Mouse (Mus musculus) MEL (cell line): Measurements from ENCODE around the gene Dctn1. TPM values are rescaled to one million over a fixed set of nuclear protein-coding genes. Genes with fewer than 3 reads are reported as not detected.
A peak's percentile ranks its signal among the peaks of the same experiment; 100 is the strongest.

Experiments used
- DNase-seq: peaks from one replicate; pipeline ENCODE4 v3.0.0; 2011; ENCODE audit warnings: low read depth, low spot score
- H3K27ac ChIP-seq: 2 replicates; pipeline ENCODE4 v1.5.1; 2012; ENCODE audit warnings: low read depth, mild to moderate bottlenecking, control low read depth, low read length, moderate library complexity; ENCODE audit not compliant: control insufficient read depth
- H3K27me3 ChIP-seq, 2 experiments: fragments of 150-350 bp in 1 of 2; sonication (generic) in 1 of 2; 2 replicates each; pipeline ENCODE4 v1.6.1; 2012; ENCODE audit warnings: low read length in 2 of 2, mild to moderate bottlenecking in 2 of 2, improper control_type of control experiment in 1 of 2, moderate library complexity in 1 of 2; ENCODE audit not compliant: insufficient read depth in 2 of 2, control insufficient read depth in 1 of 2
- H3K36me3 ChIP-seq, 2 experiments: 2 replicates each; pipeline ENCODE4 v1.6.1; 2012 to 2014; ENCODE audit warnings: low read length in 2 of 2, improper control_type of control experiment in 1 of 2, inconsistent platforms in 1 of 2, mild to moderate bottlenecking in 1 of 2; ENCODE audit not compliant: insufficient read depth in 2 of 2, control insufficient read depth in 1 of 2
- H3K4me1 ChIP-seq, 2 experiments: fragments of 150-350 bp in 1 of 2; sonication (generic) in 1 of 2; 2 replicates each; pipeline ENCODE4 v1.6.1; 2012; ENCODE audit warnings: low read length in 2 of 2, improper control_type of control experiment in 1 of 2, mild to moderate bottlenecking in 1 of 2; ENCODE audit not compliant: insufficient read depth in 2 of 2, control insufficient read depth in 1 of 2
- H3K4me3 ChIP-seq, 2 experiments: fragments of 150-350 bp in 1 of 2; sonication (generic) in 1 of 2; 2 replicates each; pipeline ENCODE4 v1.5.1; 2012; ENCODE audit warnings: low read depth in 2 of 2, low read length in 2 of 2, mild to moderate bottlenecking in 2 of 2, moderate library complexity in 2 of 2, control low read depth in 1 of 2, improper control_type of control experiment in 1 of 2; ENCODE audit not compliant: control insufficient read depth in 1 of 2, insufficient read depth in 1 of 2
- H3K79me2 ChIP-seq: 2 replicates; pipeline ENCODE4 v1.6.1; 2012; ENCODE audit warnings: mild to moderate bottlenecking, low read length, moderate library complexity; ENCODE audit not compliant: control insufficient read depth, poor library complexity, insufficient read depth
- H3K9ac ChIP-seq: 2 replicates; pipeline ENCODE4 v1.6.1; 2012; ENCODE audit warnings: low read depth, mild to moderate bottlenecking, control low read depth, low read length, moderate library complexity; ENCODE audit not compliant: control insufficient read depth, poor library complexity, severe bottlenecking
- H3K9me3 ChIP-seq: fragments of 150-350 bp; sonication (generic); replicated peaks from 2 replicates; pipeline ENCODE4 v1.6.1; 2012; ENCODE audit warnings: mild to moderate bottlenecking, low read length, improper control_type of control experiment, moderate library complexity; ENCODE audit not compliant: insufficient read depth
- CHD2 ChIP-seq: IDR thresholded peaks from 2 replicates; pipeline ENCODE4 v1.6.1; 2011; ENCODE audit warnings: low read length, improper control_type of control experiment
- CTCF ChIP-seq, 3 experiments: IDR thresholded peaks in 2 of 3; conservative IDR thresholded peaks in 1 of 3; 2 replicates each; pipeline ENCODE4 v1.5.1; 2011 to 2012; ENCODE audit warnings: low read length in 3 of 3, low read depth in 2 of 3, mild to moderate bottlenecking in 2 of 3, improper control_type of control experiment in 1 of 3, inconsistent platforms in 1 of 3, mixed read lengths in 1 of 3, moderate library complexity in 1 of 3; ENCODE audit not compliant: control insufficient read depth in 1 of 3, insufficient read depth in 1 of 3, poor library complexity in 1 of 3, severe bottlenecking in 1 of 3
- ELF1 ChIP-seq: IDR thresholded peaks from 2 replicates; pipeline ENCODE4 v1.6.1; 2014; ENCODE audit warnings: low read depth, mild to moderate bottlenecking, inconsistent platforms, low read length, improper control_type of control experiment, moderate library complexity
- GABPA ChIP-seq: IDR thresholded peaks from 2 replicates; pipeline ENCODE4 v1.6.1; 2012; ENCODE audit warnings: low read depth, mild to moderate bottlenecking, inconsistent platforms, low read length, improper control_type of control experiment, moderate library complexity
- HCFC1 ChIP-seq: IDR thresholded peaks from 2 replicates; pipeline ENCODE4 v1.6.1; 2012; ENCODE audit warnings: low read depth, mild to moderate bottlenecking, inconsistent platforms, low read length, improper control_type of control experiment, moderate library complexity
- MAX ChIP-seq: IDR thresholded peaks from 2 replicates; pipeline ENCODE4 v1.6.1; 2011; ENCODE audit warnings: low read length, improper control_type of control experiment
- MAZ ChIP-seq: IDR thresholded peaks from 2 replicates; pipeline ENCODE4 v1.6.1; 2012; ENCODE audit warnings: low read depth, mild to moderate bottlenecking, inconsistent platforms, low read length, improper control_type of control experiment
- MXI1 ChIP-seq: IDR thresholded peaks from 2 replicates; pipeline ENCODE4 v1.6.1; 2011; ENCODE audit warnings: mild to moderate bottlenecking, low read depth, low read length, improper control_type of control experiment
- MYB ChIP-seq: IDR thresholded peaks from 2 replicates; pipeline ENCODE4 v1.6.1; 2011; ENCODE audit warnings: mild to moderate bottlenecking, low read depth, low read length, improper control_type of control experiment
- MYC ChIP-seq: IDR thresholded peaks from 2 replicates; pipeline ENCODE4 v1.6.1; 2011; ENCODE audit warnings: low read depth, mild to moderate bottlenecking, low read length, improper control_type of control experiment, moderate library complexity
- NELFE ChIP-seq: IDR thresholded peaks from 2 replicates; pipeline ENCODE4 v1.6.1; 2011; ENCODE audit warnings: low read depth, low read length, improper control_type of control experiment
- NRF1 ChIP-seq: IDR thresholded peaks from 2 replicates; pipeline ENCODE4 v1.6.1; 2014; ENCODE audit warnings: low read depth, mild to moderate bottlenecking, inconsistent platforms, low read length, improper control_type of control experiment, moderate library complexity; ENCODE audit not compliant: poor library complexity, insufficient read depth, severe bottlenecking
- POLR2A ChIP-seq, 2 experiments: IDR thresholded peaks; 2 replicates each; pipeline ENCODE4 v1.6.1; 2011 to 2012; ENCODE audit warnings: low read length in 2 of 2, mild to moderate bottlenecking in 2 of 2, control low read depth in 1 of 2, improper control_type of control experiment in 1 of 2, low read depth in 1 of 2, moderate library complexity in 1 of 2; ENCODE audit not compliant: control insufficient read depth in 1 of 2, insufficient read depth in 1 of 2, poor library complexity in 1 of 2
- POLR2AphosphoS2 ChIP-seq: IDR thresholded peaks from 2 replicates; pipeline ENCODE4 v1.6.1; 2011; ENCODE audit warnings: low read length, improper control_type of control experiment
- RCOR1 ChIP-seq: IDR thresholded peaks from 2 replicates; pipeline ENCODE4 v1.6.1; 2012; ENCODE audit warnings: low read depth, mild to moderate bottlenecking, inconsistent platforms, low read length, improper control_type of control experiment
- SIN3A ChIP-seq: IDR thresholded peaks from 2 replicates; pipeline ENCODE4 v1.6.1; 2012; ENCODE audit warnings: low read length, improper control_type of control experiment, inconsistent platforms
- SMC3 ChIP-seq: IDR thresholded peaks from 2 replicates; pipeline ENCODE4 v1.6.1; 2011; ENCODE audit warnings: low read depth, low read length, improper control_type of control experiment
- TAL1 ChIP-seq: IDR thresholded peaks from 2 replicates; pipeline ENCODE4 v1.6.1; 2012; ENCODE audit warnings: mild to moderate bottlenecking, inconsistent platforms, low read length, moderate library complexity, mixed read lengths
- TBP ChIP-seq: IDR thresholded peaks from 2 replicates; pipeline ENCODE4 v1.8.0; 2011; ENCODE audit warnings: low read depth, low read length, improper control_type of control experiment
- TCF12 ChIP-seq: IDR thresholded peaks from 2 replicates; pipeline ENCODE4 v1.6.1; 2014; ENCODE audit warnings: low read depth, mild to moderate bottlenecking, inconsistent platforms, low read length, improper control_type of control experiment, moderate library complexity
- UBTF ChIP-seq: IDR thresholded peaks from 2 replicates; pipeline ENCODE4 v1.6.1; 2012; ENCODE audit warnings: low read depth, mild to moderate bottlenecking, inconsistent platforms, low read length, improper control_type of control experiment, moderate library complexity, borderline replicate concordance; ENCODE audit not compliant: insufficient read depth
- USF1 ChIP-seq: IDR thresholded peaks from 2 replicates; pipeline ENCODE4 v1.6.1; 2014; ENCODE audit warnings: low read depth, mild to moderate bottlenecking, inconsistent platforms, low read length, improper control_type of control experiment, moderate library complexity
- ZKSCAN1 ChIP-seq: IDR thresholded peaks from 2 replicates; pipeline ENCODE4 v1.6.1; 2012; ENCODE audit warnings: low read depth, mild to moderate bottlenecking, inconsistent platforms, low read length, improper control_type of control experiment, moderate library complexity
- ZMIZ1 ChIP-seq: IDR thresholded peaks from 2 replicates; pipeline ENCODE4 v1.6.1; 2012; ENCODE audit warnings: low read depth, mild to moderate bottlenecking, inconsistent platforms, low read length, improper control_type of control experiment, moderate library complexity
- ZNF384 ChIP-seq: IDR thresholded peaks from 2 replicates; pipeline ENCODE4 v1.6.1; 2012; ENCODE audit warnings: low read depth, mild to moderate bottlenecking, inconsistent platforms, low read length, improper control_type of control experiment
- polyA plus RNA-seq, 2 experiments: library from polyadenylated mRNA; stranded (reverse) in 1 of 2; unstranded in 1 of 2; fragments of >175 nt in 1 of 2; fragments of >200 nt in 1 of 2; gene quantifications; 2 replicates each; pipeline versions ENCODE4 v1.2.1 to v1.2.4; 2012; ENCODE audit warnings: low replicate concordance in 2 of 2, low read depth in 1 of 2; ENCODE audit not compliant: insufficient read length in 2 of 2, insufficient read depth in 1 of 2, missing spikeins in 1 of 2
- total RNA-seq: library from RNA; depleted of rRNA; stranded (reverse); fragments of 300-350 nt; gene quantifications from 2 replicates; pipeline ENCODE4 v1.2.3, GENCODE M21; 2012; rRNA removed

The Dctn1 gene
- 21.9 and 23.3 TPM in 2 replicates for total RNA-seq
- polyA plus RNA-seq: 10 to 100 TPM in 1 of 2 experiments, not detected in 1; 81.9 TPM

GRCm38 (mm10) chr6:83165607-83166242 lies at the start of gene Dctn1:
TSS of gene Dctn1 (plus strand) at chr6:83165920.
- peak within 1 kb of the TSS; percentile 82 for H3K27ac ChIP-seq
- peak within 1 kb of the TSS; percentile 84 for H3K9ac ChIP-seq
- H3K79me2 ChIP-seq: peaks cover 8% of the 10 kb centered on the region
- H3K9me3 ChIP-seq: no peaks in the 10 kb centered on the region
- peaks cover 4 to 8% of the 10 kb centered on the region in 2 experiments; a peak in 3 of 4 replicates for H3K4me1 ChIP-seq
- no peak for TF ChIP-seq ZNF384
- TF ChIP-seq UBTF: 0 out of 2 replicates have a peak, but pooled peaks have one; percentile 71
- TF ChIP-seq SIN3A: peak; percentile 76
- TF ChIP-seq RCOR1: no peak
- no peak for TF ChIP-seq POLR2AphosphoS2
- TF ChIP-seq TCF12: no peak
- peak; percentile 60 to 76; a peak in 3 of 4 replicates for TF ChIP-seq POLR2A (IDR thresholded peaks at IDR 0.05; ENCODE audit: control insufficient read depth in 1 of 2, insufficient read depth in 1 of 2, low read depth in 1 of 2, low read length in 2 of 2, poor library complexity in 1 of 2)
- no peak for TF ChIP-seq TAL1
- TF ChIP-seq NRF1: peak; percentile 92
- peak; percentile 45 for TF ChIP-seq SMC3
- TF ChIP-seq CHD2: no peak
- TF ChIP-seq NELFE: peak; percentile 60
- 0 out of 2 replicates have a peak, but pooled peaks have one; percentile 72 for TF ChIP-seq MAZ
- TF ChIP-seq ELF1: peak; percentile 53; the same call in 1 of the 2 replicates
- TF ChIP-seq ZMIZ1: no peak
- 0 out of 2 replicates have a peak, but pooled peaks have one; percentile 29 for TF ChIP-seq TBP
- no peak for TF ChIP-seq ZKSCAN1
- peak; percentile 84 for TF ChIP-seq HCFC1
- 0 out of 2 replicates have a peak, but pooled peaks have one; percentile 15 for TF ChIP-seq USF1
- TF ChIP-seq CTCF (IDR thresholded peaks at IDR 0.05 in 2 of 3, conservative IDR thresholded peaks at IDR 0.05 in 1 of 3; ENCODE audit: control insufficient read depth in 1 of 3, insufficient read depth in 1 of 3, low read depth in 2 of 3, low read length in 3 of 3, poor library complexity in 1 of 3, severe bottlenecking in 1 of 3): peak; percentile 78 to 81 (median 79)
- TF ChIP-seq MXI1: no peak; the same call in 1 of the 2 replicates
- no peak for TF ChIP-seq MYB
- peak; percentile 99 for TF ChIP-seq MAX
- TF ChIP-seq MYC: peak; percentile 80; the same call in 1 of the 2 replicates
- no peak for TF ChIP-seq GABPA
- no peaks in the 10 kb centered on the region for H3K27me3 ChIP-seq
- peak; percentile 95 for DNase-seq
- peak within 1 kb of the TSS; percentile 79 to 90 for H3K4me3 ChIP-seq
- H3K36me3 ChIP-seq: peaks cover 0 to 9% of the 10 kb centered on the region in 2 experiments; a peak in 2 of 4 replicates
